Mouse (Mus musculus) neural tube, embryonic 13.5 days (tissue): ENCODE results near the gene Tmem203. TPM values are rescaled to one million over a fixed set of nuclear protein-coding genes. Genes with fewer than 3 reads are reported as not detected.

Experiments
- ATAC-seq: fragments of 200-750 bp; cut with Nextera tagmentation; 2 replicates; pipeline ENCODE4 v1.8.0; 2017; ENCODE audit warnings: low read depth, mild to moderate bottlenecking, moderate TSS enrichment, moderate library complexity
- H3K27ac ChIP-seq: fragments of 300-500 bp; sonication (generic); replicated peaks from 2 replicates; pipeline ENCODE4 v1.5.1; 2015; ENCODE audit warnings: moderate library complexity, mild to moderate bottlenecking, inconsistent platforms
- H3K27me3 ChIP-seq: fragments of 300-500 bp; sonication (generic); 2 replicates; pipeline ENCODE4 v1.6.1; 2015; ENCODE audit warnings: mild to moderate bottlenecking, inconsistent platforms
- H3K36me3 ChIP-seq: fragments of 300-500 bp; sonication (generic); 2 replicates; pipeline ENCODE4 v1.6.1; 2015; ENCODE audit warnings: mild to moderate bottlenecking, inconsistent platforms
- H3K4me1 ChIP-seq: fragments of 300-500 bp; sonication (generic); replicated peaks from 2 replicates; pipeline ENCODE4 v1.6.1; 2015; ENCODE audit warnings: inconsistent platforms
- H3K4me2 ChIP-seq: fragments of 300-500 bp; sonication (generic); 2 replicates; pipeline ENCODE4 v1.6.1; 2015; ENCODE audit warnings: inconsistent platforms, mild to moderate bottlenecking, moderate library complexity
- H3K4me3 ChIP-seq: fragments of 300-500 bp; sonication (generic); 2 replicates; pipeline ENCODE4 v1.5.1; 2015; ENCODE audit warnings: mild to moderate bottlenecking, inconsistent platforms
- H3K9ac ChIP-seq: fragments of 300-500 bp; sonication (generic); 2 replicates; pipeline ENCODE4 v1.6.1; 2015; ENCODE audit warnings: moderate library complexity, mild to moderate bottlenecking, inconsistent platforms
- H3K9me3 ChIP-seq: fragments of 300-500 bp; sonication (generic); 2 replicates; pipeline ENCODE4 v1.6.1; 2016; ENCODE audit warnings: inconsistent platforms
- WGBS: fragments of 180-500 bp; shearing (Covaris S2); methylation state at CpG from one replicate; pipeline ENCODE4 v1.1.7; 2015; 5-methylcytosine and 5-hydroxymethylcytosine counted together
- polyA plus RNA-seq: library from polyadenylated mRNA; unstranded; fragments of >200 nt; fragmentation: Nextera tagmentation; extraction: Ambion mirVana; gene quantifications from 2 replicates; pipeline ENCODE4 v1.2.1, GENCODE M21; 2015

The Tmem203 gene
- polyA plus RNA-seq, 1 experiment from 2014 or later: 18.8 TPM

- no peaks in the 10 kb centered on the region for H3K9me3 ChIP-seq
- peak overlapping the region; percentile 83 for H3K27ac ChIP-seq
- peaks cover 13% of the 10 kb centered on the region for H3K27me3 ChIP-seq
- no peak for ATAC-seq
- peak overlapping the region; percentile 94 for H3K4me2 ChIP-seq
- peak overlapping the region; percentile 81 for H3K4me3 ChIP-seq
- peak overlapping the region; percentile 69 for H3K9ac ChIP-seq
- H3K4me1 ChIP-seq: peaks cover 69% of the 10 kb centered on the region
- WGBS: 58% methylated on average over 6 of the region's 6 CpGs
- peaks cover 31% of the 10 kb centered on the region for H3K36me3 ChIP-seq
Observed at GRCm38 (mm10) chr2:25265897-25266656, 10.8 kb downstream of the Tmem203 start.

DNA sequence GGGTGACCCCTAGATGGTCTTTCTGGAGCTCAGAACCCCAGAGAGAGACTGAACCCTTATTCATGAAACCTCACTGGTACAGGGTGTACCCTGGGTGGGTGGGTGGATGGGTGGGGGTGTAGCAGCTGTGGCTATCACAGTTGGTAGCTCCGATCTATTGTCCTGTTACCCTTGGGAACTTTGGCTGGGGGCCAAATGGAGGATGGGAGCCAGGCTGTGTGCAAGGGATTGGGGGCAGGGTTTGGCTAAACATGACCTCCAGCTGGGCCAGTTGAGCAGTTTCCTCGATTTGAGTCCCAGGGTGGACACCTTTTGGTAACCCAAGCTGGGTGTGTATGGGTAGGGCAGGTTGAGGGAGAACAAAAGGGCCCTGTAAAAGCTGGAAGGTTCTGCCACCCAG is 11.5 kb downstream of the Tmem203 start:
- Histone ChIP-seq H3K4me2 (peak overlapping the region; percentile 94), H3K36me3 (peaks cover 34% of the 10 kb centered on the region), H3K4me1 (peaks cover 75% of the 10 kb centered on the region), H3K27ac (peak overlapping the region; percentile 83), H3K4me3 (peak overlapping the region; percentile 81), H3K27me3 (peaks cover 13% of the 10 kb centered on the region), H3K9ac (peak overlapping the region; percentile 69), H3K9me3 (no peaks in the 10 kb centered on the region)
- 26% methylated on average over 2 of the region's 2 CpGs for WGBS
- ATAC-seq: no peak

DNA sequence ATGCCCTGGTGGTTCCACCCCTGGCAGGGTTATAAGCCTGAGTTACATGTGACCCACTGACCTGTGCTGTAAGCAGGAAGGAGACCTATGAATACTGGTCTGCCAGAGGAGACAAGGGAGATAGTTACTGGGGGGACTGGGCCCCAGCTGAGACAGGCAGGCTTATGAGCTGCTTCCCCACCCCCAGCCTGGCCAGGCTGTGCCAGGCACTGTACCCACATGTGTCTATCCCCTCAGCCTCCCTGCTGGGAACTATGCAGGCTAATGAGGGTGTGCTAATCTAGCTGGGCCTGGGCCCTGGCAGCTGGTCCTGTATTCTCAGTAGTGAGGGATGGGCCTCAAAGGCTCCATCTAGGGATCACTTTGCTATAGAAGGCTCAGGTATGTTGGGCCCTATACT is 12.0 kb downstream of the Tmem203 start:
- no peak for ATAC-seq
- Histone ChIP-seq H3K27ac (peak overlapping the region; percentile 83), H3K27me3 (peaks cover 13% of the 10 kb centered on the region), H3K9me3 (no peaks in the 10 kb centered on the region), H3K4me2 (peak overlapping the region; percentile 94), H3K4me1 (peaks cover 72% of the 10 kb centered on the region), H3K36me3 (peaks cover 34% of the 10 kb centered on the region), H3K4me3 (peak overlapping the region; percentile 4; the same call in 1 of the 2 replicates), H3K9ac (peak overlapping the region; percentile 69)

DNA sequence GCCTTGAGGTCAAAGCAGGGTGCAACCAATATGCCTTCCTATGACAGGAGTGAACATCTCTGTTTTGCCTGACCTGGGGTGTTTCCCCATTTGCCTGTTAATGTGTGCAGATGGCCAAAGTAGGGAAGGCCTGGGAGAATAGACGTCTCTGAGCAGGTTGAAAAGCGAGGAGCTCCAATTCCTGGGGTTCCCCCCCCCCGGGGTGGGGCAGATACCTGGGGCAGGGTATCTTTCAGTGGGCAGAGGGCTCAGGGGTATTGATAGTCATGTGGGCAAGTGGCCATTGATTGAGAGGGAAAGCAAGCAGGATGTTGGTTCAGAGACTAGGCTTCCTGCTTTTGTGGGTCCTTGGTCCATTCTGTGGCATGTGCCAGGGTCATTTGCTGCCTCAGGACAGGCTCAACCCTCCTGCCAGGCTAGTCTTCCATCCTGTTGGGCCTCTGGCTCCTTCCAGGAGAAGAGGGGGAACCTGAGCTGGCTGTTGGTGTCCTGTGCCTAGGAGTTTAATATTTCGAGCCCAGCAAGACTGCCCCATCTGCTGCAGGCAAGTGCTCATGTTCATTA is 12.6 kb downstream of the Tmem203 start:
- peak overlapping the region; percentile 94 for H3K4me2 ChIP-seq
- H3K27ac ChIP-seq: peak overlapping the region; percentile 83
- H3K9ac ChIP-seq: 0 out of 2 replicates have a peak overlapping the region, but pooled peaks have one; percentile 69
- ATAC-seq: no peak
- no peaks in the 10 kb centered on the region for H3K9me3 ChIP-seq
- peaks cover 73% of the 10 kb centered on the region for H3K4me1 ChIP-seq
- peaks cover 13% of the 10 kb centered on the region for H3K27me3 ChIP-seq
- 79% methylated on average over 4 of the region's 4 CpGs for WGBS
- peaks cover 34% of the 10 kb centered on the region for H3K36me3 ChIP-seq
- no peak overlapping the region for H3K4me3 ChIP-seq

DNA sequence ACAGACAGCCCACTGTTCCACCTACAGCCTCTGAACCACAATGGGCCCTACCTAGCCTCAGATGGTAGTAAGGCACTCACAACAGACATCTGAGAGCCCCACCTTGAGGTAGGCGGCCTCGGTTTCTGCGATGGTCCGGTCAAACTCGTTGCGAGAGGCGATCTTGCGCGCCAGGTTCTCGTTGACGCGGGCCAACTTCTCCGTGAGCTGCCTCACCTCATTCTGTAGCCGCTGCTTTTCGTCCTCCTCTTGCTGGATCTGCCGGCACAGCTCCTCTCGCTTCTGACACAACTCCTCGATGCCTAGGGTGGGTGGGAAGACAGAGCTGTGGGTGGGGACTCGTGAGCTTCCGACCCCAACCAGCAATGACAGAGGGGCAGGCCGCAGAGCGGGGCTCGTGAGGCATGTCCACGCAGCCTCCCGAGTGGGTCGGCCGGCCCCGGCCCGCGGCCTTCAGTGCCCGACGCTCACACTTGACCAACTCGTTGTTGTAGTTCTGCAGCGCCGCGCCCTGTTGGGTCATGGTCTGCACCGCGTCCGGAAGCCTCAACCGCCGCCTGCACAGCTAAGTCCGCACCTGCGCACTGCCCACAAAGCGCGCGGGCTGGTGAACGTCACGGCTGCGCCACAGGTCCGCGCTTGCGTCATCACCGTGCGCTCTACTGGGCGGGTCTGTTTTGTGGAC is 16.7 kb downstream of the Tmem203 start, which contains the start of the genes Ssna1 and Anapc2:
TSS of gene Ssna1 (minus strand) at position 612 of the 685 bp plus-strand sequence.
TSS of gene Anapc2 (plus strand) at position 652 of the 685 bp plus-strand sequence.
- Histone ChIP-seq H3K9ac (peak within 1 kb of the TSS; percentile 94), H3K4me1 (peaks cover 56% of the 10 kb centered on the region), H3K9me3 (no peaks in the 10 kb centered on the region), H3K4me2 (peak within 1 kb of the TSS; percentile 94), H3K4me3 (peak within 1 kb of the TSS; percentile 94), H3K36me3 (peaks cover 71% of the 10 kb centered on the region), H3K27me3 (no peaks in the 10 kb centered on the region), H3K27ac (peak within 1 kb of the TSS; percentile 84)
- under 1% methylated on average over 55 of the region's 55 CpGs for WGBS
- ATAC-seq: peak; percentile 94

GRCm38 (mm10) chr2:25272515-25272914 is 17.3 kb downstream of the Tmem203 start:
- peak; percentile 77 for ATAC-seq
- Histone ChIP-seq H3K27me3 (no peaks in the 10 kb centered on the region), H3K4me2 (peak overlapping the region; percentile 94), H3K27ac (peak overlapping the region; percentile 84), H3K36me3 (peaks cover 77% of the 10 kb centered on the region), H3K4me1 (peaks cover 51% of the 10 kb centered on the region), H3K4me3 (peak overlapping the region; percentile 94), H3K9ac (peak overlapping the region; percentile 94), H3K9me3 (no peaks in the 10 kb centered on the region)
- WGBS: 2% methylated on average over 24 of the region's 29 CpGs

DNA sequence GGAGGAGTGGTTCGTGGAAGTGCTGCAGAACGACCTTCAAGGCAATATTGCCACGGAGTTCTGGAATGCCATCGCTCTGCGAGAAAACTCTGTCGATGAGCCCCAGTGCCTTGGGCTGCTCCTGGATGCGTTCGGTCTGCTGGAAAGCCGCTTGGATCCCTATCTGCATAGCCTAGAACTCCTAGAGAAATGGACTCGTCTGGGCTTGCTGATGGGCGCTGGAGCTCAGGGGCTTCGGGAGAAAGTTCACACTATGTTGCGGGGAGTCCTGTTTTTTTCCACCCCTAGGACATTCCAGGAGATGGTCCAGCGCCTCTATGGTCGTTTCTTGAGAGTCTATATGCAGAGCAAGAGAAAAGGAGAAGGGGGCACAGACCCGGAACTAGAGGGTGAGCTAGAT is 17.8 kb downstream of the Tmem203 start:
- no peaks in the 10 kb centered on the region for H3K9me3 ChIP-seq
- H3K4me3 ChIP-seq: peak overlapping the region; percentile 94
- ATAC-seq: no peak
- H3K4me2 ChIP-seq: peak overlapping the region; percentile 94
- H3K9ac ChIP-seq: peak overlapping the region; percentile 94
- peak overlapping the region; percentile 84; the same call in 1 of the 2 replicates for H3K27ac ChIP-seq
- 37% methylated on average over 16 of the region's 16 CpGs for WGBS
- no peaks in the 10 kb centered on the region for H3K27me3 ChIP-seq
- H3K36me3 ChIP-seq: peaks cover 82% of the 10 kb centered on the region
- peaks cover 46% of the 10 kb centered on the region for H3K4me1 ChIP-seq

- peaks cover 97% of the 10 kb centered on the region for H3K36me3 ChIP-seq
- H3K4me3 ChIP-seq: no peak overlapping the region
- H3K27me3 ChIP-seq: no peaks in the 10 kb centered on the region
- H3K9me3 ChIP-seq: no peaks in the 10 kb centered on the region
- no peak overlapping the region for H3K9ac ChIP-seq
- ATAC-seq: 0 out of 2 replicates have a peak, but pooled peaks have one; percentile 34
- H3K4me2 ChIP-seq: no peak overlapping the region
- no peak overlapping the region for H3K27ac ChIP-seq
- H3K4me1 ChIP-seq: peaks cover 9% of the 10 kb centered on the region
- WGBS: 63% methylated on average over 13 of the region's 13 CpGs
Observed at GRCm38 (mm10) chr2:25278928-25279882, 24.0 kb downstream of the Tmem203 start.

- no peak overlapping the region for H3K9ac ChIP-seq
- H3K4me2 ChIP-seq: no peak overlapping the region
- H3K9me3 ChIP-seq: no peaks in the 10 kb centered on the region
- no peak overlapping the region for H3K4me3 ChIP-seq
- H3K27me3 ChIP-seq: peaks cover 30% of the 10 kb centered on the region
- peaks cover 19% of the 10 kb centered on the region for H3K4me1 ChIP-seq
- no peak overlapping the region for H3K27ac ChIP-seq
- 90% methylated on average over 2 of the region's 2 CpGs for WGBS
- peaks cover 55% of the 10 kb centered on the region for H3K36me3 ChIP-seq
- ATAC-seq: no peak
Observed at GRCm38 (mm10) chr2:25285551-25285950, 30.3 kb downstream of the Tmem203 start.

GRCm38 (mm10) chr2:25286314-25286713 is 31.1 kb downstream of the Tmem203 start:
- H3K36me3 ChIP-seq: peaks cover 48% of the 10 kb centered on the region
- ATAC-seq: no peak
- H3K4me2 ChIP-seq: no peak overlapping the region

More at GRCm38 (mm10) chr2:25286314-25286713, 31.1 kb downstream of the Tmem203 start:
- Histone ChIP-seq H3K4me3 (no peak overlapping the region), H3K27ac (no peak overlapping the region), H3K4me1 (peaks cover 27% of the 10 kb centered on the region), H3K9ac (no peak overlapping the region), H3K9me3 (no peaks in the 10 kb centered on the region), H3K27me3 (peaks cover 37% of the 10 kb centered on the region)
- WGBS: 81% methylated on average over 1 of the region's 1 CpGs
